Mouse (Mus musculus) forelimb bud, embryonic 11.5 days (tissue): ENCODE measurements around the gene Cep89.

ENCODE experiments used
- DNase-seq: peaks from one replicate; pipeline ENCODE4 v3.0.0-alpha.2; 2012; ENCODE audit warnings: low read depth, low spot score

Gene Cep89

DNA sequence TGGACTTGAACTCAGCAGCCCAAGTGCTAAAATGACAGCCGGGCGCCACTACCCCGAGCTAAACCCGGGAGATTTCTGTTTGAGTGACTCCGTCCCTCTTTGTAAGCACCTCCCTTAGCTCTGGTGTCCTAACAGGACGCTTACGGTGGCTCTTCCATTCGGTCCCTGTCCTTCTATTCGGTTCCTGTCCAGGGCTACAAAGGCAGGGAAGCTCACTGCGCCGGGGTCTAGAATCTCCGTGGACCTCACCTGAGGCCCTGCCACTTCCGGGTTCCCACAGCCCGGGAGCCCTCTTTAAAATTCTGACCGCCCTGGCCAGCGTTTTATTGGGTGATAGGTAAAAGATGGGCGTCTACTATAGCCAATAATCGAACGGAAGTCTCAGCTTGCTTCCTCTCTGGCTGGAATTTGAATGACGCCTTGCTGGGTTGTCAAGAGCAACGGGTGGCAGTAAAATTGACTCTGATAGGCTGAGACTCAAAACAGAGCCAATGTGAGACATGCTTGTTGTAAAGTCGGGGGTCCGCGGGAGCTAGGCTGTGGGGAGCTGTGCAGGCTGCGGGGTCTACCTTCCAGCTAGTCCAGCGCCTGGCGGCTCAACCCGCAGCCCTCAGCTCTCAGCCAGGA, at the start of gene Cep89, which contains the start of gene Faap24:
Gene Cep89, plus strand, starts transcription at position 494 of the 627 bp plus-strand sequence.
Gene Faap24, minus strand, starts transcription at position 295 of the 627 bp plus-strand sequence.
- peak; percentile 99 for DNase-seq

DNA sequence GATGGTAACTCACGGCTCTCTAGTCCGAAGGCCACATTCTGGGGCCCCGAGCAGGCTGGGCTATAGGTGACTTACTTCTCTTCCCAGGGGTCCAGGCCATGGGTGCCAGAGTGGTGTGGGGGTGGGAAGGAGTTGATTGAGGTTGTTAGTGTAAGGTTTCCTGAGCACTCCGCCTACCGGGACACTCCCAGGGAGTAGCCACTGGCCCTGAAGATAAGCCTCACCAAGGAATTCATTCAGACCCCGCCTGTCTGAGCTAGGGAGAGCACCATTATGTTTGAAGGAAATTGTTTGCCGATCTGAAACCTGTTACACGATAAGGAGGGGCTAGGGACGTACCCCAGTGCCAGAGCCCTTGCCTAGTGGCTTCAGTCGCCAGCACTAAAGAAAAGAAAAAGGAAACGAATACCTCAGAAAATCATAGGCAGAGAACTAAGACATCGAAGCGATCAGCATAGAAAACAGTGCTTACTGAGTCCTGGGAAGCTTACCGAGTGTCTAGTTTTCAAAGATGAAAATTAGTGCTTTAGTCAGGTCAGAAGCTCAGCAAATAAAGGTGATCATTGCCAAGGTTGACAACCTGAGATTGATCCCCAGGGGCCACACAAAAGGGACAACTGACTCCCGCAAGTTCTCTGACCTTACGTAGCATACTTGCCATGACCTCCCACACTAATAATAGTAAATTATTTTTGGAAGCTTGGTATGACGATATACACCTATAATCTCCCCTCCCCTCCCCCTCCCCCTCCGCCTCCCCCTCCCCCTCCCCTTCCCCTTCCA, 48.7 kb upstream of the Cep89 start:
- DNase-seq, result no peak

DNA sequence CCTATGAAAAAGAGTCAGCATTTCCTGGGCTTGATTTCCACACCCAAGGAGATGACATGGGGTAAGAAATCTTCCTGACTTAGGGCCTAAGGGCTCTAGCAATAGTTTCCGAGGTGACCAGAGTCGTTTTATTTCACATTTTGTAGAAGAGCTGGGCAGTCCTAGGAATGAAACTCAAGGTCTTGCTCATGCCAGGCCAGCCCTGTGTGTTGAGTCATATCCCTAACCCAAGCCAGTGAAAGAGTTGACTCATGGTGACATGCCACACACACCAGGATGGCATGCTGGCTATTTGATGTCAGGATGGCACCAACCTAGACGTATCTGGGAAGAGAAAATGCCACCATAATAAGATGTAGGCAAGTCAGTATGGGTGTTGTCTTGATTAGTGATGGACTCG, 47.8 kb upstream of the Cep89 start:
- DNase-seq, result no peak

DNA sequence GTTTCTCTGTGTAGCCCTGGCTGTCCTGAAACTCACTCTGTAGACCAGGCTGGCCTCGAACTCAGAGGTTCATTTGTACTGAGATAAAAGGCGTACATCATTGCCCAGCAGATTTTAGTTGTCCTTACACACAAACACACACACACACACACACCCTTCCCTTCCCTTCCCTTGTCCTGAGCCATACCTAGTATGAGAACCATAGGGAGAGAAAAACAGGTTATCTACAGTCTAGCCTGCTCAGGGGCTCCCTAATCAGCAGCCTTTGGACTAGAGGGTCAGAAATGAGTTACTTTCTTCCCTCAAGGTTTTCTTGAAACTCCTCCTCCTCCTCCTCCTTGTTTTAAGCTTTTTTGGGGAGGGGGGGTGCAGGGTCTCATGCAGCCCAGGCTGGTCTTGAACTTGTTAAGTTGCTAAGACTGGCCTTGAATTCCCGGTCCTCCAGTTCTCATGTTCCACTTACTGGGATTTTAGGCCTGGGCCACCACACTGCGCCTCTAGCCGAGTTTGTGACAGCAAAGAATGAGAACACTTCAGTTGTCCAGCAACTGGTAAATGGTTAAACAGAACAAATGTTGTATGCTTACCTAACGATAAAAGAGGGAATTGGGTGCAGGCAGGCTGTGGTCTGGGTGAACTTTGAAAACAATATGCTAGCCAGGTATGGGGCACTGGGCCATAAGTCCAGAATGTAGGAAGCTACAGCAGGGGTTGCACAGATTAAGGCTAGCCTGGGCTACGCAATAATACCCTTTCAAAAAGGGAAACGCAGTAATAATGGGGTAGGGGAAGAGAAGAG, 46.8 kb upstream of the Cep89 start:
- DNase-seq, result no peak

DNA sequence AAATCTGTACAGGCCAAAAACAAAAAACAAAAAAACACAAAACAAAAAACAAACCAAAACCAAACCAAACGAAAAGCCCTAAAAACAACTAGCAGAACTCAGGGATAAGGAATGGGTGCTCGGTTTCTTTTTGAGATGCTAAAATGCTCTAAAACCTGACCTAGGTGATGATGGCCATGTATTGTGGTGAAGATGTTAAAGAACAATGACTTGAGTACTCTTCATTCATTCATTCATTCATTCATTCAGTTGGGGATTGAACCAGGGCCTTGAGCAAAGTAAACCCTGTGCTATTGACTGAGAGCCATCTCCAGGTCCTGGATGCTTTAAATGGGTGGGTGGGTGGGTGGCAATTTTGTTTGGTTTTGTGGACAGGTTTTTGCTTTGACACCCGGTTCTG, 45.7 kb upstream of the Cep89 start:
- no peak for DNase-seq

DNA sequence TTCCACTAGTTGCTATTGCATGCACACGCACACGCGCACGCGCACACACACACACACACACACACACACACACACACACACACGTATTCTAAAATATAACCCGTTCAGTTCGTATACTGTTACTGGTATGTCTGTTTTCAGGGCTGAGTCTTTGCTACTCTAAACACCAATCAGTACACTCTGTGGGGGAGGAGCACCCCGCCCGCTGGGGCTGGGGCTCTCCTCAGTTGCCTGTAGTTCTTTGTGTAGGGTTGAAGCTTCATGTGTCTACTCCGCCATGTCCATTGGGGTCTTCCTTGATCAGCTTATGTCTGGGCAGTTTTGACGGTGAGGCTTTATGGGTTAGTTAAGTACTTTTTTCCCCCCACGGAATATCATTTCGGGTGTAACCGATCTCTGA, 43.5 kb upstream of the Cep89 start:
- no peak for DNase-seq

DNA sequence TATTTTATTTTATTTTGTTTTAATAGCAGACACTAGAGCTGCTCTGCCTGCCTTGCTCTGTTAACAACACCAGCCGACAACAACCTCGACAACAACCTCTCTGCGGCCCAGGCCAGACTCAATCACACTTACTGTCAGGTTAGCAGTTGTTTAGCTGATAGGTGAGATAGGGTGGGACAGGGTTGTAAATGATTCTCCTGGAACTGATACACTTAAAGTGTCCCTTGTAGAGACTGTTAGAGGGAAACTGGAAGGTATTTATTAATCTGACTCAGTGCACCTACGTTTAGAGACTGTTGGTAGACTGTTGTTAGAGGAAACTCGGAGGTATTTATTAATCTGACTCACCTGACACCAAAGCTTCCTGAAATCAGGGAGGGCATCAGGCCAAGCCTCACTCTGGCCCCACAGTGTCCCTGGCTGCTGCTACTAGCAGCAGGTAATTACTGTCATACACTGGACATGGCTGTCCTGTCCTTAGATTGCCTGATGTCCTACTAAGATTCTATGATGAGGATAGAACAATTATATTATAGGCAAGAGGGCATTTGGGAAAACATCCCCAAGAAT, 41.4 kb upstream of the Cep89 start:
- no peak for DNase-seq

DNA sequence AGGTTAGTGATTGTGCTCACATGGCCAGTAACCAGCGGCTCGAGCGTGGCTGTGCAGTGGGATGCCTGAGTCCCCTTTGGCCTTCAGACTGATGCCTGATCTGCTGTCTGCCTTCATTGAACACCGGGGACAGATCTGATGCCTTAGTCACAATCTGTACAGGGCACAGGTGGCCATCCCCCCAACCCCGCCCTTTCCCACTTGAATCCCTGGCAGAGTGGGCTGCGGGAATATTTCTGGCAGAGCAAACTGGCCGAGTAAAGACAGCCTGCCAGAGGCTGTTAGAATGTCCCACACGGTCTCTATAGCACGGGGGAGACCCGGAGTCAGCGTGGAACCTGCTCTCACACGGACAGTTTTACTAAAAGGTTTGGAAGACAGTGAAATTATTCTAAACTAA, 39.2 kb upstream of the Cep89 start:
- no peak for DNase-seq

DNA sequence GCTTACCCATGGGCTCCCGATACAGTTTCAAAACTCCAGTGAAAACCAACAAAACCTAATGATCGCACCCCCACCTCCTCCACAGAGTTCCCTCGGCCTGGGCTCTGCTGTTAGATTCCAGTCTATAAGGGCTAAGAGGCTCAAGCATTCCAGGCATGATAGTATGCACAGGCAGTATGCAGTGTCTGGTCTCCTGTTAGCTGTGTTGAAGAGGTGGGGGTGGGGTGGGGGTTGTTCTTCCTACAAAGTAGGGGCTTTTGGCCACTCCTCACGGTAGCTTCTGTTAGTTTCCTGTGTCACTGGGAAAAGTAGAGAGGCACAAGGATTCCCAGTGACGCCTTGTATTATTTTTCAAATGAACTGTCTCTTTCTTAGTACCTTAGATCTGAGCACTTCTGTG, 34.6 kb upstream of the Cep89 start:
- DNase-seq, result no peak

DNA sequence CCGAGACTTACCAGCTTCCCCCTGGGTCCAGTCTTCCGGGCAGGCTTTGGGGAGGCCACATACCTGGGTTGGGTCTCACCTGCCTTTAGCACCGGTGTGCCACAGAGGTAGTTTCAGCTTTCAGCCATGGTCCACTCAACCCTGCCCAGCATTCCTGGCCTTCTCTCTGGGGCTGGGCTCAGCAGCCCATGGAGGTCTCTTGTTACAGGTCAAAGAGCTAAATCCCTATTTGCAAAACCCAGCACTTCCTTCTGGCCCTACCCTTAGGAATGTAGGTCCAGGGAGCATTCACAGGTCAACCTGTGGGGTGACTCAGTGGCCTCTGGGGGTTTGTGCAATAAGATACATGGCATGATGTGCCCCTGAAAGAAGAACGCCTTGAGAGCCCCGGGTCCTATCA, 34.0 kb upstream of the Cep89 start:
- no peak for DNase-seq

DNA sequence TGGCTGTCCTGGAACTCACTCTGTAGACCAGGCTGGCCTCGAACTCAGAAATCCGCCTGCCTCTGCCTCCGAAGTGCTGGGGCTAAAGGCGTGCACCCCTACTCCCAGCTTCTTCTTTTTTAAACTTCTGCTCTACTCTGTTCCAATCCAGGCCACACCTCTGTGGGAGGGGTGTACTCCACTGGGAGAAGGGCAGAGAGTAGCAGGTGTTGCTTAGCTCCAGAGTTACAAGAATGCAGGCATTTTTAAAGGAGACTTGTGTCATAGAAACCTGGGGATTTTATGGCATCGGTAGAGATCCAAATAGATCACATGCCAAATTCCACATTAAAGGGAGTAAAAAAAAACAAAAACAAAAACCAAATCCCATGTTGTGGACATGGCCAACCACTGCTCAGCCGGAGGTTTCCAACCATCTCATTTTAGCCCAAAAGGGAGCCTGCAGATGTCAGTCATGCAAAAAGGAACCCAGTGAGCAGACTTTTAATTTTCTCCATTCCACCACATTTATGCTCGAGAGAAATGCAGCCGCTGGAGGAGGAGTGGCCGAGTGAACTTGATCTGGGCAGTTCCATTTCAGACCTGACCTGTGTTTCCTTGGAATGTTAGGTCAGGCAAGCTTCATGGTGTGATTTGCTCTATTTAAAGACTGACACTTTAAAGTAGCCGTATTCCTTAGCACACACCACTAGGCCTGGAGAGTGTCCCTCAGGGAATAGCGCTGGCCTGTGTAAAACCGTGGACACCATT, 31.5 kb upstream of the Cep89 start:
- no peak for DNase-seq

DNA sequence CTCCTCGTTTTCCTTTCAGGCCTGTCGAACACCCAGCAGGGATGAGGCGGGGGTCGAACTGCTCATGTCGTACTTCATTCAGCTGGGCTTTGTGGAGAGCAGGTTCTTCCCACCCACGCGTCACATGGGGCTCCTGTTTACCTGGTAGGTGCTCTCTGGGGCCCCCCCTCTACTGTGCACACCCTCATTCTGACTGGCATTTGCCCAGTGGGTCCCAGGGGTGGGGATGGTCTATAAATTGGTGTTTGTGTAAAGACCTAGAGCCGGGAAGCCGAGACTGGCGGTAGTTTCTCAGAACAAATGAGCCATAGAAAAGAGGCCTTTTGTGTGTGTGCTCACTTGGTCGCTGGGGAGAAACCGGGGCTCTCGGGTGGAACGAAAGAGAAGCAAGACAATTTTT, 25.7 kb upstream of the Cep89 start:
- no peak for DNase-seq

DNA sequence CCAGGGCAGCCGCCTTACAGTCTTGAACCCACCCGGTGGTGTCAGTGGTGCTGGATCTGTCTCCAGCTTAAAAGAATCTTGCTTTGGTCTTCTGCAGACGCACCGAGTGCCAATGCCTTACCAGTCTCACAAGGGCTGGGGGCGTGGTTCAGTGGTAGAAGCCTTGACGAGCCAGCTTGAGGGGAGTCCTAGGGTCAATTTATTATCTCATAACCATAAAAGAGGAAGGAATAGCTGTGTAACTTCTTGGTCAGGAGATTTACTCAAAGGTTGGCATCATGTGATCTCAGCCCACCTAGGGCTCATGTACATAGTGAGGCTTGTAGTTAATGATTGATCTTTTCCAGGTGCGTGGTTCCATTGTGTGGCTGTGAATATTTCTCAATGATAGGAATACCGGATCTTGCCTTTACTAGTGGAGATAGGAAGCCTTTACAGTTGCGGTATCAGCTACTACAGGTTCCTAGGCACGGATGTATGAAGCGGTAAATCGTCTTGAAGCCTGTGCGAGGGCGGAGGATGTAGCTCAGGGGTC, 24.3 kb upstream of the Cep89 start:
- no peak for DNase-seq

DNA sequence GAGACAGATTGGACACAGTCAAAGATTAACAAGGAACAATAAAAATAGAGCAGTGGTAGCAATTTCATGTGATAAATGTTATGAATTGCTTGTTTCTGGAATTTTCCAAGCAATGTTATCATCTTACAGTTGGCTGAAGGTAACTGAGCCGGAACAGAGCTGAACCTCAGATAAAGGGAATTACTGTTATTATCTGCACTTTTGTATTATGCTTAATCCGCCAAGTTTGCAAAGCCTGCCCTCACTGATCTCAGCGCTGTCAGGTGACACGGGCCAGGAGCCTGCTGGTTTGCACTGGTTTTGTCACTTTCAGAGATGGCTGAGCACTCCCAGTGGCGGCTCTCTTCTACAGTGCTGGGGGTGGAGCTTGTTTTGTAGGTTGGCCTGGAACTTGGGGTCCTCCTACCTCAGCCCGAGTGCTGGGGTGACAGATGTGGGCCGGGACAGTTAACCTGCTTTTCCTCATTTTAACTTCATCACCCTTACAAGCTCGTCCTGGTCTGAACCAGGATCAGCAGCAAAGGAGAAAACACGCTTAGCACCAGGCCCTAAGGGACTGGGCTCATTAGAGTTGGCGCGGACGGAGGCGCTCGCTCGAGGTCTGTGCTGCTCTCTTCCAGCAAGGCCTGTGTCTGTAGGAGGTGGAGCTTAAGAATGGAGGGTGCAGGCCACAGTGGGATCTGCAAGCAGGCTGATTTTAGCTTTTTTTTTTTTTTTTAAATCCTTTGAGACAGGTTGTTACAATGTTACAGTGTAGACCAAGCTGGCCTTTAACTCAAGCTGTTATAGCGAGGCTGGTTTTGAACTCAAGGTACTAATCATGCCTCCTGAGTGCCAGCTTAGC, 23.5 kb upstream of the Cep89 start:
- DNase-seq, result no peak

DNA sequence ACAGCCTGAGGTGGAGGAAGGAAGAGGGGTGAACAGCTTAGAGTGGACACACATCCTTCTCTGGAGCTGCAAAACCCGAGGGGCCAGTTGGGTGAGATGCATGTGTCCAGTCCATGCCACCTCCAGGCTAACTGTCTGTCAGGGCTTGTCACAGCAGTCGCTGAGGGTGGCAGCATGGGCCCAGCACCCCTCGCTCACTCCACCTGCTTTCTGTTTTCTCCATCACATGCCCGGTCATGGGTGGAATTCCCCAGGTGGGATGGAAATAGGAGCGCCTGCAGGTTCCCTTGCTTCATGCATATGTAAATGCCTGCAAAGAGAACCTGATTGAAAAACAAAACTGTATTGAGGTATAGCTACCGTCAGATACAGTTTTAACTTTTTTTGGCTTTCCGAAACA, 22.6 kb upstream of the Cep89 start:
- DNase-seq, result no peak

DNA sequence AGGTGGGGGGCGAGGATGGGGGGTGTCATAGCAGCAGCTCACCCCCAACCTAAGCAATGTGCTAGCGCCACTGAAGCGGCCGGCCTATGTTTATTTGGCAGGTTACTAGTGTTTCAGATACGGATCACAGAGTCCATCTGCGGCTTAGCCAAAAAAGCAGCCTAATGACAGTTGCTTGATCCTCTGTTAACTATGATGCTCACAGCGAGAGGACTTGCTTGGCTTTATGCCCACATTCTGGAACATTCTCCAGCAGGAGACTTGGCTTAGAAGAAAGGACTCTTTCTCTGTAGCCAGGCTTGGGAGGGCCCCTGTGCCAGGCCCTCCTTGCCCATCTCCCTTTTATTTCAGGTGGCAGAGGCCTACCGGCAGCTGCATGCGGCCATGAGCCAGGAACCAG, 20.2 kb upstream of the Cep89 start:
- no peak for DNase-seq

DNA sequence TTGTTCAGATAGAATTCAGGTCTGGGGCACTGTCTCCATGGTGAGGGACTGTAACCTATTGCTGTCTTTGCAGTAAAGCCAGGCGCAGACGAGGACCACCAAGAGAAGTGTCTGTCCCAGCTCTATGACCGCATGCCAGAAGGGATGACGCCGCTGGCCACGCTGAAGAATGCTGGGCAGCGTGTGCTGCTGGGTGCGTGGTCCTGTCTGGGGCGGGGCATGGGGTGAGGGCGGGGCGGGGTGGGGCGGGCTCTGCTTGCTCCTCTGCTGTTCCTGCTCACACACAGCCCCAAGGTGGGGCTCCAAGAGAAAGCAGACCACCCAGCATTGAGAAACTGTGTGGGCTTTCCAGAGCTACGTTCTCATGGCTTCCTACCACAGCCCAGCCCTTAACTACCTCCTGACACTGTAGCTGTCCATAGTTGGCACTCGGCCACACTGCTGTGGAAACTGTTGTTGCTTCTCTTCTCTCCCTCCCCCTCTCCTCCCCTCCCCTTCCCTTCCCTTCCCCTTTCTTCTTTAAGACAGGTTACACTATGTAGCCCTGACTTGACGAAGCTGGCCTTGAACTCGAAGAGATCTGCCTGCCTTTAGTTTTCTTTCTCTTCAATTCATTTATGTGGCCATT, 17.2 kb upstream of the Cep89 start:
- no peak for DNase-seq

DNA sequence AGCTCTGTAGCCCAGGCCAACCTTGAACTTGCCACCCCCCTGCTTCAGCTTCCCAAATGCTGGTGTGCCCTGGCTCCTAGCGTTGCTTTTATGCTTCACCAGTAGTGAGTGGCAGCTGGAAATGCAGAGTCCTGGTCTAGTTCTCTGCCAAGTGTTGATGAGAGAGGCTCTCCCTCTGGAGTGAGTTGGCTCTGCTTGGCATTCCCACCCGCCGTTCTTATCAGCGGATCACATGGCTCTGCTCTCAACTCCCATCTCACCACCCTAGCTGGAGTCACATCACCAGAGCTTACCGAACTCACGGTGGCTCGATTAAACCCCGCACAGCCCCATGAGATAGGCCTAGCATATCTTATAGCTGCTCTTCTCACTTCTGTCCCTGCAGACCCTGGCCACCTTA, 16.5 kb upstream of the Cep89 start:
- no peak for DNase-seq

DNA sequence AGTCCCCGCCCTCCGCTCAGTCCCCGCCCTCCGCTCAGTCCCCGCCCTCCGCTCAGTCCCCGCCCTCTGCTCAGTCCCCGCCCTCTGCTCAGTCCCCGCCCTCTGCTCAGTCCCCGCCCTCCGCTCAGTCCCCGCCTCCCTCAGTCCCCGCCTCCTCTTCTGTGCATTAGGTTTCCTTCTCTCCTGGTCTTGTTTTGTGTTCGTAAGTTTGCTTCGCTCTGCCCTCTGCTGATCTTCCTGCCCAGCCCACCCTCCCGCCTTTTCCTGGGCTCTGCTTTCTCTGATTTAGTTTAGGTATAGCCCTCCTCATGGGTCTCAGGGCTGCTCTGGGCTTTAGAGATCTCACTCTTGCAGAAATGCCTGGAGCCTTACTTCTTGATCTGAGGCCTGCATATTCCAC, 15.0 kb upstream of the Cep89 start:
- DNase-seq, result no peak
